20 mouse cellular contexts compared by ENCODE assay signal in genomic region chr12:13613041-13613440, GRCm38 (mm10).
"Had no signal": no experiment of that assay in that cellular context is flagged by ENCODE, and none has a peak within 500 bp of the region (broad histone marks: within the 10 kb centered on the region; RNA-seq: fewer than 3 reads in every experiment).

No protein-coding gene starts in this region.

- H3K9ac ChIP-seq: liver, postnatal 0 days; lung, embryonic 15.5 days; midbrain, embryonic 13.5 days; midbrain, embryonic 15.5 days; neural tube, embryonic 12.5 days had no signal

- H3K27ac ChIP-seq: lung, embryonic 15.5 days; macrophage; midbrain, embryonic 13.5 days; neural tube, embryonic 12.5 days had no signal

- H3K27me3 ChIP-seq: lung, embryonic 15.5 days; megakaryocyte, embryonic 14.5 days; midbrain, embryonic 13.5 days; midbrain, embryonic 15.5 days; neural tube, embryonic 12.5 days had no signal

- H3K4me3 ChIP-seq: lung, embryonic 15.5 days; megakaryocyte, embryonic 14.5 days; midbrain, embryonic 13.5 days; midbrain, embryonic 15.5 days; neural tube, embryonic 12.5 days had no signal

- ATAC-seq: liver, postnatal 0 days; lung, postnatal 0 days; midbrain, embryonic 13.5 days; midbrain, embryonic 15.5 days had no signal

- H3K36me3 ChIP-seq: lung, embryonic 15.5 days; midbrain, embryonic 13.5 days; midbrain, embryonic 15.5 days; neural tube, embryonic 12.5 days had no signal

- DNase-seq: liver, postnatal 0 days; lung, adult 2 months; lung, postnatal 14 days; lung, postnatal 36 days; retina, postnatal 1 day; right cerebral cortex, adult 18-20 months; right cerebral cortex, postnatal 25 days; right cerebral cortex, postnatal 4 days; spleen, adult 18-20 months; thymus, adult 18-20 months; thymus, postnatal 14 days; thymus, postnatal 36 days had no signal

- H3K4me1 ChIP-seq: lung, embryonic 15.5 days; megakaryocyte, embryonic 14.5 days; midbrain, embryonic 13.5 days; neural tube, embryonic 12.5 days had no signal

- H3K9me3 ChIP-seq: lung, embryonic 15.5 days; midbrain, embryonic 13.5 days; midbrain, embryonic 15.5 days; neural tube, embryonic 12.5 days had no signal

- H3K4me2 ChIP-seq: lung, embryonic 15.5 days; midbrain, embryonic 11.5 days; midbrain, embryonic 13.5 days; midbrain, embryonic 15.5 days; neural tube, embryonic 12.5 days had no signal
